Comparison of ENCODE assay signal across 34 mouse cellular contexts in the genomic region with DNA sequence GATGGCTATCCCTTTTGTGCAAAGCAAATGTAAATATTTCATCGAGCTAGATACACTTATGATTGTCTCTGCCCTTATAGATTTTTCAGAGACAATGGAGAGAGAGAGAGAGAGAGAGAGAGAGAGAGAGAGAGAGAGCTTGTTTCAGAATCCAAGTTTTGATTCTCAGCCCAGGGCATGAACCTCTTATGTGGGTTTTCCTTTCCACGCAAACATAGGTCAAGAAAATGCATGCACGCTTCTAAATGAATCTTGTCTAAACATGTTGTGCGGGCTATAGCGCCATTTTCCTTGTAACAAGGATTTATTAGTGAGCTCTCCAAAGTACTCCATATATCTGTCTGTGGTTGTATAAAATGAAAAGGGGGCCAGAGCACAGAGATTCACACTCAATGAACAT. TPM values are rescaled to one million over a fixed set of nuclear protein-coding genes. Genes with fewer than 3 reads are reported as not detected.
A peak's percentile ranks its signal among the peaks of the same experiment; 100 is the strongest.
DNase-seq lines count a peak whose midpoint lies in the region; ATAC-seq and TF ChIP-seq lines count a peak whose summit lies in the region.
"Had no signal": no experiment of that assay in that cellular context is flagged by ENCODE, and none has a peak within 500 bp of the region (broad histone marks: within the 10 kb centered on the region; RNA-seq: fewer than 3 reads in every experiment).

No protein-coding gene starts in this region.

- H3K4me1 ChIP-seq in forebrain, embryonic 14.5 days (ENCODE audit: control insufficient read depth, insufficient read depth, low read length), result peaks cover 7% of the 10 kb centered on the region; the same call in 1 of the 2 replicates
- peaks cover 27% of the 10 kb centered on the region for H3K4me1 ChIP-seq in forebrain, embryonic 15.5 days
- H3K4me1 ChIP-seq in neural tube, embryonic 11.5 days (ENCODE audit: control insufficient read depth, insufficient read depth, low read length), result no peaks in the 10 kb centered on the region
- H3K4me1 ChIP-seq in midbrain, embryonic 13.5 days (replicated peaks), result peaks cover 35% of the 10 kb centered on the region
- no peaks in the 10 kb centered on the region for H3K4me1 ChIP-seq in heart, adult 2 months (ENCODE audit: control insufficient read depth, insufficient read depth, low read length)

- TF ChIP-seq POLR2A in heart, adult 2 months (IDR thresholded peaks at IDR 0.05; ENCODE audit: insufficient read depth, low read depth, low read length), result no peak

- no peak overlapping the region for H3K4me2 ChIP-seq in forebrain, embryonic 14.5 days (ENCODE audit: low read length)
- no peak overlapping the region for H3K4me2 ChIP-seq in forebrain, embryonic 15.5 days (replicated peaks)
- H3K4me2 ChIP-seq in neural tube, embryonic 11.5 days (ENCODE audit: low read depth), result peak overlapping the region; percentile 27
- peak overlapping the region; percentile 52 for H3K4me2 ChIP-seq in midbrain, embryonic 13.5 days (replicated peaks)

- peaks cover 86% of the 10 kb centered on the region for H3K27me3 ChIP-seq in forebrain, embryonic 14.5 days (replicated peaks; ENCODE audit: control insufficient read depth, insufficient read depth, low read length)
- H3K27me3 ChIP-seq in forebrain, embryonic 15.5 days, result peaks cover 95% of the 10 kb centered on the region
- H3K27me3 ChIP-seq in neural tube, embryonic 11.5 days (ENCODE audit: control insufficient read depth, insufficient read depth, low read length), result peaks cover 94% of the 10 kb centered on the region
- H3K27me3 ChIP-seq in midbrain, embryonic 13.5 days, result peaks cover 99% of the 10 kb centered on the region
- H3K27me3 ChIP-seq in heart, adult 2 months (ENCODE audit: control insufficient read depth, insufficient read depth, low read length), result peaks cover 32% of the 10 kb centered on the region
- H3K27me3 ChIP-seq: CH12.LX, Patski had no signal

- no peak overlapping the region for H3K9ac ChIP-seq in forebrain, embryonic 14.5 days (ENCODE audit: low read length)
- no peak overlapping the region for H3K9ac ChIP-seq in forebrain, embryonic 15.5 days (replicated peaks)
- H3K9ac ChIP-seq in neural tube, embryonic 11.5 days (ENCODE audit: low read length), result peak overlapping the region; percentile 35
- peak overlapping the region; percentile 57; the same call in 1 of the 2 replicates for H3K9ac ChIP-seq in midbrain, embryonic 13.5 days (replicated peaks)
- no peak overlapping the region for H3K9ac ChIP-seq in heart, adult 2 months (ENCODE audit: low read depth, low read length)
- H3K9ac ChIP-seq: embryonic facial prominence, embryonic 12.5 days; limb, embryonic 13.5 days; liver, embryonic 12.5 days had no signal

- TF ChIP-seq CTCF in heart, adult 2 months (IDR thresholded peaks at IDR 0.05), result no peak

- no peak for TF ChIP-seq EP300 in heart, adult 2 months (IDR thresholded peaks at IDR 0.05; ENCODE audit: insufficient read depth, low read depth, low read length)

- ATAC-seq in forebrain, embryonic 14.5 days, result no peak
- ATAC-seq in forebrain, embryonic 15.5 days (replicated peaks), result no peak
- no peak for ATAC-seq in neural tube, embryonic 11.5 days (ENCODE audit: insufficient read depth, low FRiP score, low TSS enrichment)
- ATAC-seq in midbrain, embryonic 13.5 days, result no peak
- ATAC-seq: intestine, embryonic 16.5 days; liver, embryonic 12.5 days; Patski had no signal

- H3K27ac ChIP-seq in forebrain, embryonic 14.5 days (ENCODE audit: low read depth, low read length), result no peak overlapping the region
- no peak overlapping the region for H3K27ac ChIP-seq in forebrain, embryonic 15.5 days (replicated peaks)
- H3K27ac ChIP-seq in neural tube, embryonic 11.5 days (ENCODE audit: low read depth, low read length), result no peak overlapping the region
- H3K27ac ChIP-seq in midbrain, embryonic 13.5 days, result no peak overlapping the region
- no peak overlapping the region for H3K27ac ChIP-seq in heart, adult 2 months
- H3K27ac ChIP-seq: embryonic facial prominence, embryonic 12.5 days; gastrocnemius, adult 2 months; heart, embryonic 10.5 days; limb, embryonic 13.5 days; liver, embryonic 12.5 days had no signal

- no peak for DNase-seq in forebrain, embryonic 14.5 days (ENCODE audit: low spot score)
- no peak for DNase-seq in neural tube, embryonic 11.5 days (ENCODE audit: low spot score)
- DNase-seq in neural tube, embryonic 10.5 days (ENCODE audit: extremely low spot score, low spot score), result no peak
- DNase-seq in retina, postnatal 1 day, result no peak
- no peak for DNase-seq in heart, adult 2 months
- DNase-seq: adrenal gland, postnatal 36 days; B cell, adult 2 months; cerebellum, adult 9-10 months; gastrocnemius, adult 2 months; heart, postnatal 4 days; layer of hippocampus, adult 9-11 months; lung, adult 18-20 months; lung, postnatal 10 days; right cerebral cortex, postnatal 25 days; spleen, adult 18-20 months had no signal

- H3K4me3 ChIP-seq in forebrain, embryonic 14.5 days (ENCODE audit: low read depth, low read length), result peak overlapping the region; percentile 26; the same call in 1 of the 2 replicates
- no peak overlapping the region for H3K4me3 ChIP-seq in forebrain, embryonic 15.5 days
- peak overlapping the region; percentile 33 for H3K4me3 ChIP-seq in neural tube, embryonic 11.5 days (ENCODE audit: low read depth, low read length)
- H3K4me3 ChIP-seq in midbrain, embryonic 13.5 days (replicated peaks), result peak overlapping the region; percentile 41
- no peak overlapping the region for H3K4me3 ChIP-seq in heart, adult 2 months
- H3K4me3 ChIP-seq: gastrocnemius, adult 2 months; liver, embryonic 12.5 days had no signal

- no peaks in the 10 kb centered on the region for H3K79me2 ChIP-seq in heart, adult 2 months (replicated peaks; ENCODE audit: control insufficient read depth, insufficient read depth, low read length)

- WGBS in forebrain, embryonic 14.5 days, result 16% methylated on average over 5 of the region's 5 CpGs
- 15% methylated on average over 5 of the region's 5 CpGs for WGBS in forebrain, embryonic 15.5 days
- 9% methylated on average over 5 of the region's 5 CpGs for WGBS in neural tube, embryonic 11.5 days
- WGBS in midbrain, embryonic 13.5 days, result 11% methylated on average over 5 of the region's 5 CpGs
- WGBS in heart, adult 2 months, result 57% methylated on average over 5 of the region's 5 CpGs

- H3K9me3 ChIP-seq in forebrain, embryonic 14.5 days (replicated peaks; ENCODE audit: control insufficient read depth, low read length), result no peaks in the 10 kb centered on the region
- H3K9me3 ChIP-seq in forebrain, embryonic 15.5 days, result no peaks in the 10 kb centered on the region
- no peaks in the 10 kb centered on the region for H3K9me3 ChIP-seq in neural tube, embryonic 11.5 days (ENCODE audit: control insufficient read depth, low read length)
- H3K9me3 ChIP-seq in midbrain, embryonic 13.5 days, result no peaks in the 10 kb centered on the region
- H3K9me3 ChIP-seq: embryonic facial prominence, embryonic 12.5 days; G1E; heart, embryonic 10.5 days; limb, embryonic 13.5 days; liver, embryonic 12.5 days had no signal

- intact Hi-C loops in heart, adult 2 months (cut with DNase I), result no loop called here

- H3K36me3 ChIP-seq in forebrain, embryonic 14.5 days (ENCODE audit: control insufficient read depth, insufficient read depth, low read length), result no peaks in the 10 kb centered on the region
- no peaks in the 10 kb centered on the region for H3K36me3 ChIP-seq in forebrain, embryonic 15.5 days
- H3K36me3 ChIP-seq in neural tube, embryonic 11.5 days (ENCODE audit: control insufficient read depth, insufficient read depth, low read length), result no peaks in the 10 kb centered on the region
- H3K36me3 ChIP-seq in midbrain, embryonic 13.5 days, result no peaks in the 10 kb centered on the region
- H3K36me3 ChIP-seq in heart, adult 2 months (ENCODE audit: control insufficient read depth, insufficient read depth, low read length), result no peaks in the 10 kb centered on the region
- H3K36me3 ChIP-seq: embryonic facial prominence, embryonic 12.5 days; G1E; heart, embryonic 10.5 days; limb, embryonic 13.5 days; liver, embryonic 12.5 days had no signal

RNA-seq across cellular contexts. Expression of gene Olig3, which starts 1.5 kb away (rescaled TPM):
- polyA plus RNA-seq in forebrain, embryonic 14.5 days (2014; fragmentation: Nextera tagmentation; extraction: Ambion mirVana), result 1.7 and 1.8 TPM in 2 replicates
- polyA plus RNA-seq in forebrain, embryonic 15.5 days (2015; fragmentation: Nextera tagmentation; extraction: Ambion mirVana), result 0.99 and 1.6 TPM in 2 replicates
- polyA plus RNA-seq in neural tube, embryonic 11.5 days (2014; fragmentation: Nextera tagmentation; extraction: Ambion mirVana), result 36.6 and 38.9 TPM in 2 replicates
- 9.3 and 25.7 TPM in 2 replicates for polyA plus RNA-seq in midbrain, embryonic 13.5 days (2015; fragmentation: Nextera tagmentation; extraction: Ambion mirVana)
- total RNA-seq in heart, adult 2 months (2021), result not detected
- not detected in 2 replicates for polyA plus RNA-seq in heart, adult 2 months (2012; rRNA removed)
- total RNA-seq: adrenal gland, adult 18-20 months; adrenal gland, postnatal 36 days; CH12.LX; gastrocnemius, adult 2 months; gastrocnemius, postnatal 4 days; heart, postnatal 4 days; left cerebral cortex, adult 18-20 months; left cerebral cortex, postnatal 25 days; monocyte, adult 5-6 weeks; neutrophil, adult 5-6 weeks had no signal
- polyA plus RNA-seq: G1E; heart, embryonic 10.5 days; heart, embryonic 16.5 days; intestine, embryonic 16.5 days; kidney, embryonic 16.5 days; large intestine, adult 2 months; limb, embryonic 13.5 days; liver, embryonic 12.5 days had no signal

Comparison
In these comparisons a context has a peak if more than half of its experiments do, and no peak if none do; other contexts are left out.
1. H3K4me3 ChIP-seq: peak in forebrain, embryonic 14.5 days (single experiment), neural tube, embryonic 11.5 days (single experiment) and midbrain, embryonic 13.5 days (single experiment); none in forebrain, embryonic 15.5 days (single experiment) and heart, adult 2 months (single experiment).
2. H3K4me2 ChIP-seq: peak in neural tube, embryonic 11.5 days (single experiment) and midbrain, embryonic 13.5 days (single experiment); none in forebrain, embryonic 14.5 days (single experiment) and forebrain, embryonic 15.5 days (single experiment).
3. H3K9ac ChIP-seq: peak in neural tube, embryonic 11.5 days (single experiment) and midbrain, embryonic 13.5 days (single experiment); none in forebrain, embryonic 14.5 days (single experiment), forebrain, embryonic 15.5 days (single experiment) and heart, adult 2 months (single experiment).